Mouse (Mus musculus): ENCODE data around the gene Cfap126. TPM values are rescaled to one million over a fixed set of nuclear protein-coding genes. Genes with fewer than 3 reads are reported as not detected.
"Not testable (repeated sequence)": the region's sequence is repeated elsewhere in the genome, so short reads cannot be mapped to it uniquely, and the experiment has no call there.

Cfap126 gene
- total and polyA plus RNA-seq, 3 experiments = 0.76 to 11.9 (median 1.0) TPM

DNA sequence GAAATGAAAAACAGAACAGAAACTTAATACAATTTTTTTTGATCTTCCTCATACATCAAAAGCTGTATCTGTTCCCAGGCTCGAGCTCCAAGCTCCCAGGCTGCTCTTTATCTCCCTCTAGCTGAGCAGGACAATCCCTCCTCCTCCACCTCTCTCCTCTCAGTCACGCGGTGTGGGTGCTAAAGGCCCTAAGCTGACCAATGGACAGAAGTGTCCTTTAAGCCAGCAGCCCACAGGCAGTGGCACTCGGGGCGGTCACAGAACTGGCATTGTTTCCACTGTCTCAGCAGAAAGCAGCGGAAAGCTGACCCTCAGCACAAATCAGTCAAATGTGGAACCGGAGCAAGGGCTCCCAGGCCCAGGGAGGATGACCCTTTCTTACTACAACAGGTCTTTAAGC lies 15.5 kb downstream of the Cfap126 start:
- Histone ChIP-seq H3K9me3 (replicated peaks) (no peaks in the 10 kb centered on the region), H3K4me1 (ENCODE audit: insufficient read depth, low read depth, low read length) (peaks cover 8% of the 10 kb centered on the region), H3K27me3 (ENCODE audit: insufficient read depth, low read length) (no peaks in the 10 kb centered on the region), H3K36me3 (replicated peaks) (peaks cover 74% of the 10 kb centered on the region), H3K4me3 (ENCODE audit: low read depth, low read length) (no peak overlapping the region)
- TF ChIP-seq POLR2AphosphoS5 (IDR thresholded peaks at IDR 0.05; ENCODE audit: insufficient replicate concordance, low read depth, low read length) (no peak), GATA1 (IDR thresholded peaks at IDR 0.05; ENCODE audit: borderline replicate concordance, low read length) (no peak), TAL1 (conservative IDR thresholded peaks at IDR 0.05; ENCODE audit: low read depth, low read length) (no peak), CTCF (IDR thresholded peaks at IDR 0.05; ENCODE audit: low read depth, low read length) (no peak), GATA2 (IDR thresholded peaks at IDR 0.05; ENCODE audit: borderline replicate concordance, low read depth, low read length) (no peak)
- no peak for DNase-seq (ENCODE audit: low spot score)
- no peak for ATAC-seq (ENCODE audit: extremely low read depth, insufficient number of reproducible peaks, low FRiP score, poor library complexity, severe bottlenecking)

DNA sequence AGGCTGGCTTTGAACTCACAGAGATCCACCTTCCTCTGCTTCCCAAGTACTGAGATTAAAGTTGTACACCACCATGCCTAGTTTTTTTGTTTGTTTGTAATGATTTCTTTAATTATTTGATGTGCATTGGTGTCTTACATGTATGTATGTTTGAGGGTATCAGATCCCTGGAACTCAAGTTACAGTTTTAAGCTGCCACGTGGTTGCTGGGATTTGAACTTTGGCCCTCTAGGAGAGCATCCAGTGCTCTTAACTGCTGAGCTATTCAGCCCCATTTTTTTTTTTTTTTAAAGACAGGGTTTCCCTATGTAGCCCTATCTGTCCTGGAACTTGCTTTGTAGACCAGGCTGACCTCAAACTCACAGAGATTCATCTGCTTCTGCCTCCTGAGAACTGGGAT lies 17.3 kb downstream of the Cfap126 start:
- DNase-seq (ENCODE audit: low spot score) = no peak
- no peak for ATAC-seq (ENCODE audit: extremely low read depth, insufficient number of reproducible peaks, low FRiP score, poor library complexity, severe bottlenecking)
- TF ChIP-seq POLR2AphosphoS5 (IDR thresholded peaks at IDR 0.05; ENCODE audit: insufficient replicate concordance, low read depth, low read length) (no peak), TAL1 (conservative IDR thresholded peaks at IDR 0.05; ENCODE audit: low read depth, low read length) (no peak)
- Histone ChIP-seq H3K4me1 (ENCODE audit: insufficient read depth, low read depth, low read length) (no peaks in the 10 kb centered on the region), H3K27me3 (ENCODE audit: insufficient read depth, low read length) (no peaks in the 10 kb centered on the region), H3K4me3 (ENCODE audit: low read depth, low read length) (no peak overlapping the region), H3K36me3 (replicated peaks) (peaks cover 89% of the 10 kb centered on the region), H3K9me3 (replicated peaks) (no peaks in the 10 kb centered on the region)

DNA sequence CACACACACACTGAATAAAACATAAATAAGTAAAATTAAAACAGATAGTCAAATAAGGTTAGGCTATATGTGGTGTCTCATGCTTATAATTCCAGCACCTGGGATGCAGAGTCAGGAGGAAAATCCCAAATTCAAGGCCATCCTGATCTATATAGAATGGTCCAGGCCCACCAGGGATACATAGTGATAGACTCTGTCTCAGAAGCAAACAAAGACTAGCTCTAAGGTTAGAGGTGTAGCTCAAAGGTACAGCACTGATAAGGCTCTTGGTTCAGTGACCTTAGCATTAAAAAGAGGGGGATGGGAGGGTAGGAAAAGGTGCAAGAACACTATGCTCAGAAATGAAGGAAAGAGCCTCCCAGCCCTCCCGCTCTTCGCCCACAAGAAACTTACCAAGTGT lies 21.9 kb downstream of the Cfap126 start:
- no peaks in the 10 kb centered on the region for H3K9me3 ChIP-seq (replicated peaks)
- H3K36me3 ChIP-seq (replicated peaks) = peaks cover 88% of the 10 kb centered on the region
- H3K27me3 ChIP-seq (ENCODE audit: insufficient read depth, low read length) = no peaks in the 10 kb centered on the region
- H3K4me1 ChIP-seq (ENCODE audit: insufficient read depth, low read depth, low read length) = no peaks in the 10 kb centered on the region
- no peak; the same call in 1 of the 2 replicates for ATAC-seq (ENCODE audit: extremely low read depth, insufficient number of reproducible peaks, low FRiP score, poor library complexity, severe bottlenecking)
- no peak for TF ChIP-seq CTCF (IDR thresholded peaks at IDR 0.05; ENCODE audit: low read depth, low read length)
- no peak for TF ChIP-seq POLR2AphosphoS5 (IDR thresholded peaks at IDR 0.05; ENCODE audit: insufficient replicate concordance, low read depth, low read length)
- TF ChIP-seq GATA2 (IDR thresholded peaks at IDR 0.05; ENCODE audit: borderline replicate concordance, low read depth, low read length) = no peak
- no peak for TF ChIP-seq TAL1 (conservative IDR thresholded peaks at IDR 0.05; ENCODE audit: low read depth, low read length)
- TF ChIP-seq GATA1 (IDR thresholded peaks at IDR 0.05; ENCODE audit: borderline replicate concordance, low read length) = no peak
- H3K4me3 ChIP-seq (ENCODE audit: low read depth, low read length) = no peak overlapping the region
- no peak for DNase-seq (ENCODE audit: low spot score)

DNA sequence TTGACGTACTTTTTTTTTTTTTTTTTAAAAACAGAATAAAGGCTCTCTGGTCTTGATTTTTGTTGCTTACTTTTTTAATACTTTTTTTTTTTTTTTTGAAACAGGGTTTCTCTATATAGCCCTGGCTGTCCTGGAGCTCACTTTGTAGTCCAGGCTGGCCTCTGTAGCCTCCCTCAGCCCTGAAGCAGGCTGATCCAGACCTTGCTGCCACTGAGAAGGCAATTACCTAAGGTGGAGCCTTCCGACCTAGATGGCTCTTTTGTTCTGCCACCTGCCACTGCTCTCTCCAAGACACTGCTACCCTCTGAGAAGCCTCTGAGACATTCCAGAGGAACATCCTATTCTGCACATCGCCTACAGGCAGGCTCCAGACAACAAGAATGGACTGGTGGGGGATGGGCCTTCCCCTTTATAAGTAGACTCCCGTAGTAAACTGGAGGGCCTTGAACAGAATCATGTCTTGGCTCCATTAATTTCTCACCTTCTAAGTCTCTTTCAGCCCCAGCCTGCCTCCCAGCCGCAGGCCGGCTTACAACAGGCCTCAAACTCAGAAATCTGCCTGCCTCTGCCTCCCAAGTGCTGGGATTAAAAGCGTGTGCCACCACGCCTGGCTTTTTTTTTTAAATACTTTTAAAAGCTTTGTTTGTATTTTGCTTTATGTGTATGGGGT lies 23.9 kb downstream of the Cfap126 start:
- peaks cover 89% of the 10 kb centered on the region for H3K36me3 ChIP-seq (replicated peaks)
- not testable (repeated sequence) for DNase-seq (ENCODE audit: low spot score); H3K4me3 ChIP-seq (ENCODE audit: low read depth, low read length); H3K27me3 ChIP-seq (ENCODE audit: insufficient read depth, low read length); H3K9me3 ChIP-seq (replicated peaks); H3K4me1 ChIP-seq (ENCODE audit: insufficient read depth, low read depth, low read length); ATAC-seq (ENCODE audit: extremely low read depth, insufficient number of reproducible peaks, low FRiP score, poor library complexity, severe bottlenecking)

DNA sequence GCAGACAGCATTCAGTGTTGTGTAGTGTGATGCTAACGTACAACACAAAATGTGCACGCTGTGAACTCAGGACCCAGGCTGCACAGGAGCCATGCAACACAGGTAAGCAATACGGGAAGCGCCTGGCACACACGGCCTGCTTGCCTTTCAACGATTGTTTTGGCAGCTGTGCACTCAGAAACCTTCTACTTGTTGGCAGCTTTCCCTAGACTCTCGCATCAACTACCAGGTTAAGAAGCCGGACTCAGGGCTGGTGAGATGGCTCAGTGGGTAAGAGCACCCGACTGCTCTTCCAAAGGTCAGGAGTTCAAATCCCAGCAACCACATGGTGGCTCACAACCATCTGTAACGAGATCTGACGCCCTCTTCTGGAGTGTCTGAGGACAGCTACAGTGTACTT lies 29.3 kb downstream of the Cfap126 start:
- not testable (repeated sequence) for H3K9me3 ChIP-seq (replicated peaks); H3K27me3 ChIP-seq (ENCODE audit: insufficient read depth, low read length); DNase-seq (ENCODE audit: low spot score); H3K4me1 ChIP-seq (ENCODE audit: insufficient read depth, low read depth, low read length); H3K4me3 ChIP-seq (ENCODE audit: low read depth, low read length); ATAC-seq (ENCODE audit: extremely low read depth, insufficient number of reproducible peaks, low FRiP score, poor library complexity, severe bottlenecking)
- H3K36me3 ChIP-seq (replicated peaks) = peaks cover 80% of the 10 kb centered on the region

DNA sequence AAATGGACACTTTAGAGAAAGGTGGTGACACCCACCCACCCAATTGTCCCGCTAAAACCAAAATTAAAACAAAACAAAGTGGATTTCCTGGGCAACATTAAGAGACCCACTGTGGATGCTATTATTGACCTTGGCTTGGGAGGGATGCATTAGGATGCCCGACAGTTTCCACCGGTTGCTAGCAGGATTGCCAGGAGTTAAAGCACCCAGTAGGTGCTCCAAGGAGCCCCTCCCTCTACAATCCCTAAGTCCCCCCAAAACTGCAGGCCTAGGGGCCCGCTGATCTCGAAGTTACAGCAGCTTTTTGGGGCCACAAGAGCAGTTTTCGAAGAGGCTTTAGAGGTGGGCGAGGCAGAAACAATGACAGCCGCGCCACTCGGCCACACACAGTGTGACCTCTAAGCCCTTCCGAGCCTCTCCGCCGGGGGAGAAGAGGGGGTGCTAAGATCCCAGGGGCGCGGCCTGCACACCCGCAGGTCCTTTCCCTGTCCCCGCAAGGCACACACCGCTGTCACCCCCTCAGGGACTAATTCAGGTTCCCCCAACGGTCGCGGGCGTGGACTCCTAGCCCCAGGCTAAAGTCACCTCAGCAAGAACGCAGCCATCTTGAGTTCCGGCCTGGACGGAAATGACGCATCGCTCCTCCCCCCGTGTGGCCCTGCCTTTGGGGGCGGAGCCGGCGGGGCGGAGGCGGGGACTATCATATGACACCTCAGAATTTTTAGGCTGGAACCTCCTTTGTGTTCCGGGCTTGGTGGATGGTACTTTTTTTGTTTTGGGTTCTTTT lies 36.4 kb downstream of the Cfap126 start, which contains the start of the genes Sdhc and Mpz:
TSS of gene Sdhc (minus strand) at position 630 of the 787 bp plus-strand sequence.
TSS of gene Mpz (plus strand) at position 738 of the 787 bp plus-strand sequence.
- Histone ChIP-seq H3K9me3 (replicated peaks) (no peaks in the 10 kb centered on the region), H3K36me3 (replicated peaks) (peaks cover 29% of the 10 kb centered on the region), H3K27me3 (ENCODE audit: insufficient read depth, low read length) (peaks cover 3% of the 10 kb centered on the region), H3K4me1 (ENCODE audit: insufficient read depth, low read depth, low read length) (peaks cover 27% of the 10 kb centered on the region), H3K4me3 (ENCODE audit: low read depth, low read length) (peak within 1 kb of the TSS; percentile 93)
- DNase-seq (ENCODE audit: low spot score) = peak; percentile 90
- peak; percentile 99 for ATAC-seq (ENCODE audit: extremely low read depth, insufficient number of reproducible peaks, low FRiP score, poor library complexity, severe bottlenecking)
- TF ChIP-seq CTCF (IDR thresholded peaks at IDR 0.05; ENCODE audit: low read depth, low read length) (no peak), POLR2AphosphoS5 (IDR thresholded peaks at IDR 0.05; ENCODE audit: insufficient replicate concordance, low read depth, low read length) (no peak), GATA2 (IDR thresholded peaks at IDR 0.05; ENCODE audit: borderline replicate concordance, low read depth, low read length) (no peak), TAL1 (conservative IDR thresholded peaks at IDR 0.05; ENCODE audit: low read depth, low read length) (no peak), GATA1 (IDR thresholded peaks at IDR 0.05; ENCODE audit: borderline replicate concordance, low read length) (no peak)

Data from G1E (cell line).